Mouse (Mus musculus) thymus, postnatal 0 days (tissue): ENCODE measurements around the gene Tcp11l1. TPM values are rescaled to one million over a fixed set of nuclear protein-coding genes. Genes with fewer than 3 reads are reported as not detected.

Experiments
- DNase-seq: peaks from one replicate; pipeline ENCODE4 v3.0.0-alpha.2; 2015; ENCODE audit warnings: low spot score
- polyA plus RNA-seq: library from polyadenylated mRNA; unstranded; fragments of >200 nt; fragmentation: Nextera tagmentation; extraction: Ambion mirVana; gene quantifications from 2 replicates; pipeline ENCODE4 v1.2.1, GENCODE M21; 2015

Tcp11l1 gene
- polyA plus RNA-seq, 1 experiment from 2014 or later, result 16.4 TPM

DNA sequence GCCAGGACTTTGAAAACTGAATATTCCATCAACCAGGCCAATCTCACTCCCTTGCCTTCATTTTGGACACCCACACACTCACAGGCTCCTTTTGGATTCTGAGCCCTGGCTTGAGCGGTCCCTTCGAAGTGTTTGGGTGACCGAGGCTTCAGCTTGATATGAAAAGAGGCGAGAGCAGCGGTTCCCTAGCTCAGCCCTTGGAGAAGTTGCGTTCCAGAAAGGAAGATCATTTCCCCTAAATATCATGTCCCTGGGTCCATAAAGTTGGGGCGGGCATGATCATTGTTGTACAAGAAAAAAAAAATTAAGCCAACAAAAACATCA, 479 bp upstream of the Tcp11l1 start:
- no peak for DNase-seq

DNA sequence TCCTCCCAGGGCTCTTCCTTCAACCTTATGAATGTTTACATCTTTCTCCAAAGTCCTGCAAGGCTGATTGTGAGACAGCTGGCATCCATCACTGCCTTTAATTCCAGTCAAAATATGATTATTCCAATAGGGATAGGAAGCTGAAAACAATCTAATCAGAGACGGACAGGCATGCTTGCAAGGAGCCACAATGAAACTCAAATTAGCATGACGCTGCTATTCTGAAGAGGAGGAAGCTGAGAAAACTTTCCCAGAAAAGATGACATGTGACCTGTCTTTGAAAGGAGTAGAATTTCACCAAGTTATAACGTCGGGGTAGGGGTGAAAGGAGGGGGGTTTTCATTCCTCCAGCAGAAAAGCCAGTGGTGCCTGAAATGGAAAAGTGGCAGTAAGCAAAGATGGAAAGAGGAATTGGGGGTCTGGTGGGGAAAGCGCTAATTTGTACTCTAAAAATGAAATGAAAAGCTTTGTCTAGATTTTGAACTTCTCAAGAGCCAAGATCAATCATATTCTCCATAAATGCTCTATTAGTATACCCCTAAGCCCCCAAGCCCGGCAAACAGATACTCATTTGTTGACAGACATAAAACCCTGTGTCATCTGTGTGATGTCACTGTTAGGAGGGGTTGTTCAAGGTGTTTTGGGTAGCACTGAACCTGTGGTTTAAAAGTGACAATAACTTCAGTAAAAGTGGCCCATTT, 1.1 kb downstream of the Tcp11l1 start:
- no peak for DNase-seq

DNA sequence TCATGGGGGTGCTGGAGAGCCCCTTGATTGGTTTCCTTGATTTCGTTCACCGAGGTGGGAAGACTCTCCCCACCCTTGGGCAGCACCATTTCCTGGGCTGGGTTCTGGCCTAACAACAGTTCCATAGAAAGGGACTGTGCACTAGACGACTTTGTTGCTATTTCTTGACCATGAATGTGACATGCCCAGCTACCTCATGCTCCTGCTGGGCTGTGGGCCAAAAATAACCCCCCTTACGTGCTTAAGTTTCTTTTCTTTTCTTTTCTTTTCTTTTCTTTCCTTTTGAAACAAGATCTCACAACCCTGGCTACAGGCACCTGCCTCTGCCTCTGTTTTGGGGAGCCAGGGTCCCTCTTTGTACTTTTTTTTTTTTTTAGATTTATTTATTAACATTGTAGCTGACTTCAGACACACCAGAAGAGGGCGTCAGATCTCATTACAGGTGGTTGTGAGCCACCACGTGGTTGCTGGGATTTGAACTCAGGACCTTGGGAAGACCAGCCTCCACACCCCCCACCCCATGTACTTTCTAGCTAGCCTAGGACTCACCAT, 2.1 kb downstream of the Tcp11l1 start:
- DNase-seq, result no peak

DNA sequence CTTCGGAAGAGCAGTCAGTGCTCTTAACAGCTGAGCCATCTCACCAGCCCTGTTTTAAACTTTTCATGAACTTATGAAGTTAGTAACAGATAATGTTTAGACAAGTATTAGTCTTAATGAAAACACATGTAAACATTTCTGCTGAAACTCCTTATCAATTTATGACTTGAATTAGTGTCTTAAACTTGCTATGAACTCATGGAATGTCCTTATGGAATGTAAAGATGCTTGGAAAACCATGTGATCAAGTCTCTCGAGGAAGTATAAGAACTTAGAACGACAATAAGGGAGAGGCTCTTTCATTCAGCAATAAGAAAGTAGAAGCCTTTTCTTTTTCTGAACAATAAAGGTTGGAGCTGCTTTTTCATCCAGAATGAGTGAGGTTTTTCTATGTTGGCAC, 7.6 kb downstream of the Tcp11l1 start:
- DNase-seq, result no peak

DNA sequence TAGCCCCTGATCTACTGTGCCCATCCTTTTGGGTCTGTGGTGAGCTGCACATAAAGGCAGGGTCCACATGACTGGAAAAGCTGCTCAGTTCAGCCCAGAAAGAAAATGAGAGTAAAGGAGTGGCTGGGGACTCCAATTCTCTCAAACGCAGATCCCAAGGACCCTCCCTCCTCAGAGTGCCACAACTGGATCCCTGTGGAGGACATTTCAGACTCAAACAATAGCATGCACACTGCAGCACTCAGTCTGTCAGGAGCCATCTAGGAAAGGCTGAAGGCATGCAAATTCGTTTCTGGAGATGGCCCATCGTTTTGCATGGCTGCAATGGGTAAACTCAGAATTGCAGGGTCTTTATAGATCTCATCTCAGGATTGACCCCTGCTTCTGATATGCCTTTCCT, 8.8 kb downstream of the Tcp11l1 start:
- DNase-seq, result no peak

DNA sequence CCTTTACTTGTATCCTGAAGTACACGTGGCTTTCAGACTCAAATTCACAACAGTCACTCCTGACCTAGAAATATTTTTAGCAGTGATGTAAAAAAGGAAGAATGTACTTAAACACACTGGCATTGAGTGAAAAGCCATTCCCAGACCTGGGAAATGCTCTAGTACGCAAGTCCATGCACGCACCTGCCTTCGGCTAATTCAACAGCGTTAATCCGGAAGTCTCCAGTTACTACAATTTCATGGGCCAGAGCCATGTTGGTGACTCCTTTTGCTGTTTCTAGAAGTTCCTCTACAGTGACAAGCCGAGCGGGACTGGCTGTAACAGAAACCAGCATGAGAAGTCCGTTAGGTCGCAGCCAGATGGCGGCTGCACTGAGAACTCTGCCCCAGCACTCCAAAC, 12.3 kb downstream of the Tcp11l1 start:
- DNase-seq, result no peak

DNA sequence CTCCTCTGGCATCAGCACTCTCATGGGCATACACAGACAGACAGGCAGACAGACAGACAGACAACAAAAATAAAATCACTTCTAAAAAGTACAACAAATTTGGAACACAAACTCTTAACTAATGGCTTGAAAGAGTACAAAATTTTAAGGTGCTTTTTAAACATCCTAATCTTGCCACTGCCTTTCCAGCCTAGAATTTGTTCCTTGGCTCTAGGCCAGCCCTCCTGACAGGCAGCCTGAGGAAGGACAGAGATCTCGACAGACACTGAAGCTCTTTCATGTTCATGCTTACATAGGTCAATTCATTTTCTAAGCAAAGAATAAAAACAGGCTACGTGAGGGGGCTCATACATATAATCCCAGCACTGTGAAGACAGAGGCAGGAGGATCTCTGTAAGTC, 19.4 kb downstream of the Tcp11l1 start:
- no peak for DNase-seq

DNA sequence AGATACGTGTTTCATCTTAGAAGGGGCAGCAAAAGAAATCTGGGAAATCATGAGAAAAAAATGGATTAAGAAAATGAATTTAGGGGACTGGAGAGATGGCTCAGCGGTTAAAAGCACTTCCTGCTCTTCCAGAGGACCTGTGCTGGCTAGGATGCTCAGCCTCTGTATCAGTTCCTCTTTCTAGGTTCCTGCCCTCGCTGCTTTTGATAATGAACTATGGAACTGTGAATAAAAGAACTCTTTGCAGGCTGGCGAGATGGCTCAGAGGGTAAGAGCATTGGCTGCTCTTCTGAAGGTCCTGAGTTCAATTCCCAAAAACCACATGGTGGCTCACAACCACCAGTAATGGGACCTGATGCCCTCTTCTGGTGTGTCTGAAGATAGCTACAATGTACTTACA, 21.2 kb downstream of the Tcp11l1 start:
- no peak for DNase-seq

DNA sequence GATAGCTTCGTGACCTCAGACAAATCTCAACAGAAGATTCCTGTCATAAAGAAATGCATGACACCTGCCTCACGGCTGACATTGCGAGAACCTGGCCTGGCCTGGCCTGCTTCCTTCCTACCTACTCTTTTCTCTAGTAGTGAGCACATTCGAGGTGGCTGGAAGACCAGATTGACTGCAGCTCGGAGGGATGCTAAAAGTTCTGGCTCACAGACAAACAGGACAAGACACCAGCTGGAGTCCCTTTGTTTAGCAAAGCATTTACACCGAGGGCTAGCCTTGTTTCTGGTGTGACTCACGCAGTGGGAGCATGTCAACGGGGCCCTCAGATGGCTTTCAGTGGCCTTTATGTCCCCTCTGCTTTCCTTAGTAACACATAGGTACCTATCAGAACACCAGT, 23.2 kb downstream of the Tcp11l1 start:
- no peak for DNase-seq

DNA sequence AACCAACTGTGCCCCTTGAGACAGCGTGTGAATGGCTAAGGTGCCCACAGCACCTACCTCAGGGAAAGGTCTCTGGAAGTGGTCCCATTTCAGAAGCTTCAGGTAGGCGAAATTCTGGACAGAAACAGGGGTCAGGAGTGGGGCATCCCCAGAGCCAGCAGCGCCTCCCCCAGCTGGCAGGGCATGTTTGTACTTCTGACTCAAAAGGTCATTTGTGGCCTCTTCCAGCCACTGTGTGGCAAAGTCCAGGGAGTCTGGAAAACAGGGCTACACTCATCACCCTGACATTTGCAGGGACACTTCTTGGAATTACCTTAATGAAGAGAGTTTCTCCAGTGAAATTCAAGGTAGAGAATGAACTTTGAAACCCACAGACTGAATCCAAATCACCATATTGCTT, 23.6 kb downstream of the Tcp11l1 start:
- DNase-seq, result no peak

DNA sequence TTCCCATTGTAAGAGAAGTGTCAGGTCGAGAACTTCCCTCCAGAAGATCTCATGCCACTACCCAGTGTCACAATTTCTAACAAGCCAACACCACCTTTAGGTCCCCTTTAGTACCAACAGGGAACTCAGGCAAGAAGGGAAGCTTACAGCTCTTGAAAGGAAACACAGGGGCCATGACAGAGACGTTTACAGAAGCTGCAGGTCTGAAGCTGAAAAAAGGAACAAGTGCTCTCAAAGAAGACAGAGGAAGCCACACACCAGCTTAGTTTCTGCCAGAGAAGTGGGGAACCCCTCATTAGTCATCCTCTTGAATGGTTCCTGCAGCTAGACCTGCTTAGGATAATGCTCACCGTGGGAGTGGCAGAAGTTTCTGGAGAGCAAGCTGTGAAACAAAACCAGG, 24.7 kb downstream of the Tcp11l1 start:
- peak; percentile 2 for DNase-seq

DNA sequence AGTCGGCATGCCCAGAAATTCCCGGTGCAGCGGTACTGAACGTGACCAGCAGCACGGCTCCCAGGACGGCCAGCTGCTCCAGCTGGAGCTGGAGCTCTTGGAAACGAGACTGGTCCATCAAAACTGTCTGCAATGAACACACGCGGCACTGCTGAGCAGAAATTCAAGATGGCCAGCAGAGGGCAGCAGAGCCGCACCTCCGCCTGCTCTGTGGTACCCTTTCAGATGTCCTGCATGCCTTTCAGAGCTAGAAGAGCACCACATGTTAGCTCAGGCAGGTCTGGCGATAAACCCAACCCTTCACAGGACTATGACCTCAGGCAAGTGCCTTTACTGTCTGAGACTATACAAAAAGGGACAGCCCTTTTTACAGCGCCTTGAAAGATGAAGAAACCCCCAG, 26.6 kb downstream of the Tcp11l1 start:
- peak; percentile 65 for DNase-seq

DNA sequence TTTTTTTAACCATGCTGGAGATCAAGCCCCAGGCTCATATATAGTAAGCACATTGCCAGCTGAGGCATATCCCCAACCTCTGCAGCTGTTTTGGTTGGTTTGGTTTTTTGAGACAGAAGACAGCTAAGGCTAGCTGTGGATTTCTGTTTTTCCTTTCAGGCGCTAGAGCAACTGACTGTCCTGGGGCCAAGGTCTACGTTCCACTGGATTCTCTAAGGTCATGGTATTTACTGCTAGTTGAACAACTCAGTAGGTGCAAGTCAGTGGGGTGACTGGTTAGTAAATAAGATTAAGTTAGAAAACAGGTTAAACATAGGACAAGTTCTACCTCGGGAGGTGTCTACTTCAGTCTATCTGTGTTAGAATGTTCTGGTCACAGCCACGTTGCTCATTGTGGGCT, 27.2 kb downstream of the Tcp11l1 start:
- DNase-seq, result no peak

DNA sequence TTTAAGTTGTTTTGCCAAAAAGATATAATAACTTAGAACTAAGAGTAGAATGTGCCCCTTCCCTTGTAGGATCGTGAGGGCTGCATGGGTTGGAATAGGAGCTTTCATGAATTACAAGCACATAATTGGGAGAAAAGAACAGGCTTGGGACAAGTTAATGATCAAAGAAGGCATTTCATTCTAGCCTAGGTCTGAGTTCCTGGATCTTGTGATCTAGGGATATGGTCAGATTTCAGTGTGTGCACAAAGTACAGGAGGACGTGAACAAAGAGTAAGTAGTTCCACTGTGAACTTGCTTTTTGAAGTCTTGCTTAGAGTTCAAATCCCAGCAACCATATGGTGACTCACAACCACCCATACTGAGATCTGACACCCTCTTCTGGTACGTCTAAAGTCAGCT, 34.6 kb downstream of the Tcp11l1 start:
- DNase-seq, result no peak

DNA sequence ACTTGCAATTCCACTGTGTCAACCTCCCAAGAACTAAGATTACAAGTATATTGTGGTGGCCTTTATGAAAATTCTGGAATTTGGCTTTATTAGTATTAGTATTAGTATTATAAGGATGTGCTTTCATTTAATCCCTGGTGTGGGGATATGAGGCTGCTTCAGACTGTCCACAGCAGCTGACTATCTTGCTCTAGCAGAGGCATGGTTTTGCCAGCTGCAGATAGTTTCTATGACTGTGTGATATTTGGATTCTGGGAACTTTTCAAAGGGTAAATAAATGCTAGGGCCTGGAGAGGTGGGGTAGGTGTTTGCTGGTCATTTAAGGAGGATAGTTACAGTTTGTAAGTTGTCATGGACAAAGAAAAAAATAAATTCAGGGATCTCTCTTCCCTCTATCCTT, 40.2 kb downstream of the Tcp11l1 start:
- DNase-seq, result no peak

DNA sequence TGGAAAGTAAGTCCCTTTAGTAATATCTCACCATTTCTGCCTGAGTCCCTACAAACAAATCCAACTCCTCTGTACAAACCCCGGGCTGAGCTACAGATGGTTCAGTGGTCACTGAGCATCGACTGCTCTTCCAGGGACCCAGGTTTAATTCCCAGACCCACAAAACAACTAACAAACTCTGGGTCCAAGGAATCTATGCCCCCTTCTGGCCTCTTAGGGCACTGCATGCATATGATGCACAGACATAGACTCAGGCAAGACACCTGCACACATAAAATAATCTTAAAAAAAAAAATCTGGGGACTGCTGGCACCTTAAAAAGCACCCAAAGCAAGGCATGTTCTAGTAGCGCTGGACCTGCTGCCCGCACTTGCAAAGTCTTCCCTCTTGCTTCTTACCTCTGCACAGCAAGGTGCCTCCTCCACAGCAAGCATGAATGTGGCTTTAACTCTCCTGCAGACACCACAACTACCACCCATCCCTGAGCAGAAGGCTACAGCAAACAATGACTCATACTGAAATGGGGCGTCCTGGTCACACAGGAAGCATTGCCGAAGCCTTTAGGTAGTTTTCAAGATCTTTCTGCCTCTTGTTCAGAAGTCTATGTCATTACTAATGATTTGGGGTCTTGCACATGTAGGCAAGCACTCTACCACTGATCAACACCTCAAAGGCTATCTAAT, 42.7 kb downstream of the Tcp11l1 start:
- DNase-seq, result no peak

DNA sequence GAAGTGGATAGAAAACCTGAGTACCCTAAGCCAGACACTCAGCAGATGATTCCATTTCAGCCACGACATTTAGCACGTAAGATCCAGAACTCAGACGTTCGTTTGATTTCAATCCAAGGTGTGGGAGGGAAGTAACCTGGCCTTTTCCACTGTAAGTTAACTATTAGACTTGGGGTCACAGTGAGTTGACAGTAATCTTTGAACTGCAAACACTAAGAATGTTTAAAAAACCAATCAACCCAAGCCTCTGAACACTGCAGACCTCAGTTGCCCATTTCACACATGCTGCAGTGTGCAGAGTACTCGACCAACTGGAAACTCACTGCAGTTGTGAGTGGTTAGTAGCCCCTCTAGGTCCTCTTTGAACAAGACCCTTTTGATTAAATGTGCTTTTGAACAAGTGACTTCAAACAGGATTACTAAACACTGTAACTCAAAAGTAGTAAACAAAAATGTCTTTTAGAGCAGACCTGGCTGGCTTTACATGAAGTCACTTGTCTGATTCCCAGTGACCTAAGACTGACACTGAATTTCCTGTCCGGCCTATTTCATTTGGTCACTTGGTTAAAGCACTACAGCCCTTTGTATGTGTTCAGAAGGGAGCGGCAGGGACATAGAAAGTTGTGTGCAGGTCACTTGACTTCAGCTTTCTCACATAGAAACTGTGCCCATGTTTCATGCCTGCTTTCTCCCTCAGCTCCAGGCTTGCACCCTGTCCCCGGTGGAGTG, 48.4 kb downstream of the Tcp11l1 start:
- no peak for DNase-seq

DNA sequence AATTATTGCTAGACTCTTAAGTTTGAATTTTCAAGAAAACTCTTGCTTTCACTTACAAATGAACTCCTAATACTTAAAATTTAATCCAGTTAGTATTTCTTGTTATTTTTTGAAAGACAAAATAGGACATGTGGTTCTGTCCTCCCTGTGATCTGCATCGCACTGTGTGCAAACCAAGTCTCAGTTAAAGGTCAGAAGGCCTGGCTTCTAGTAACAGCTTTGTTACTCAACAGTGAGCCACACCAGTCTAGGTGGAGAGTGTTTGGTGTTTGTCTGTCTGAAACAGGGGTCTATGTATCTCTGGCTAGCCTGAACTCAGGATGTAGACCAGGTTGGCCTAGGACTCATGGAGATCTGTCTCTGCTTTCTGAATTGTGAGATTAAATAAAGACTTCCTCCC, 53.3 kb downstream of the Tcp11l1 start:
- no peak for DNase-seq

DNA sequence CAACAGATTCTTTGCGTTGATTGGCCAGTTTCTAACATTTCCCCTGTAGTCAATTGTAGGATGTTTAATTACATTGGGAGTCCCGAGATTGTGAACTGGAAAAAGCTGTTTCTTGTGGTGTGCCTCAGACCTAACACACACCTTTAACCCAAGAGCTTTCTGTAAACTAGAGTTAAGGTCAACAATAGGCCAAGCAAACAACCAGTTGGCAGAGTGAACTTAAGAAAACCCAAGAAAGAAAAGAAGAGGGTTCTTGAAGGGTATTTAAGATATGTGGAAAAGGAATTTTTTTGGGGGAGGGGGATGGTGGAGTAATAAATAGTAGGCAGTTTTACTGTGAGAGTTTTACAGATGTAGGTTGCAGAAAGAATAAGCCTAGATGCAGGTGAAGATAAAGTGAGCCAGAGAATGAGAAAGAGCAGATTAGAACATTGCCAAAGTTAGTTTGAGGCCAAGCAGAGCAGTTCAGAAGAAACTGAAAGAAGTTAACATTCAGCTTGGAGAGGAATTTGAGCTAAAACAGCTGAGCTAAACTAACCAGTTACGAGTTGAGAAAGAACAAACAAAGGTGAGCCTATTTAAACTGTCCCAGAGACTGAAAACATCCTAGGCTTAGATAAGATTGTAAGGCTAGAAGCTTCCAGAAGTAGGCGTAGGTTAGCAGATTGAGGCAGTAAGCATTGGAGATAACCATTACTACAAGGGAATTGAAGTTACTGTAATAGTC, 95.8 kb downstream of the Tcp11l1 start:
- no peak for DNase-seq

DNA sequence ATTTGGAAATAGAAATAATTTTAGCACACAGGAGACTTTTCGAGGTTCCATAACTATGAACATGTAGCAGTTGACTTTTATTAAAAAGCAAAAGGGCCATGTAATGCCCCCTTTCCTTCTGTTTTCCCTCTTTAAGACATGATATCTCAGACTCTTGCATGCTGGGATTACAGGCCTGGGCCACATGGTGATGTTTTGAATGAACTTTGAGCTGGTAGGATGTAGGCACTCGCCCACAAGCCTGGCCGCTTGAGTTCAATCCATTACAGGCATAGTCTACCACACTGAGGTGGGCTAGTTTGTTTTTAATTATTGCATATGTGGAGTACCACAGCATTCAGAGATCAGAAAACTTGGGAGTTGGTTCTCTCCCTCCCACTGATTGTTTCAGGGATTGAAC, 97.2 kb downstream of the Tcp11l1 start:
- DNase-seq, result no peak
